Mouse (Mus musculus) liver, adult 2 months (tissue): Measurements from ENCODE around the gene Olfr218.
"Not testable (repeated sequence)": the region's sequence is repeated elsewhere in the genome, so short reads cannot be mapped to it uniquely, and the experiment has no call there.

Experiments
- CTCF ChIP-seq: fragments of 200-500 bp; IDR thresholded peaks from 2 replicates; pipeline ENCODE4 v1.5.1; 2011; ENCODE audit warnings: low read depth, low read length, control low read depth
- POLR2A ChIP-seq: fragments of 200-500 bp; IDR thresholded peaks from 2 replicates; pipeline ENCODE4 v1.6.1; 2011; ENCODE audit warnings: low read length, control low read depth; ENCODE audit not compliant: insufficient read depth; ENCODE audit errors: extremely low read depth

GRCm38 (mm10) chr1:173237004-173237403, 39.4 kb downstream of the Olfr218 start:
- not testable (repeated sequence) for TF ChIP-seq CTCF, POLR2A
